Mouse (Mus musculus) midbrain, embryonic 15.5 days (tissue): ENCODE measurements around the gene Dab2ip. TPM values are rescaled to one million over a fixed set of nuclear protein-coding genes. Genes with fewer than 3 reads are reported as not detected.
A peak's percentile ranks its signal among the peaks of the same experiment; 100 is the strongest.

ENCODE experiments used
- ATAC-seq: fragments of 200-750 bp; cut with Nextera tagmentation; replicated peaks from 2 replicates; pipeline ENCODE4 v1.8.0; 2017; ENCODE audit warnings: moderate TSS enrichment
- H3K27ac ChIP-seq: fragments of 300-500 bp; sonication (generic); 2 replicates; pipeline ENCODE4 v1.5.1; 2015; ENCODE audit warnings: mild to moderate bottlenecking, inconsistent platforms
- H3K27me3 ChIP-seq: fragments of 300-500 bp; sonication (generic); replicated peaks from 2 replicates; pipeline ENCODE4 v1.6.1; 2015; ENCODE audit warnings: inconsistent platforms
- H3K36me3 ChIP-seq: fragments of 300-500 bp; sonication (generic); replicated peaks from 2 replicates; pipeline ENCODE4 v1.6.1; 2015; ENCODE audit warnings: inconsistent platforms
- H3K4me1 ChIP-seq: fragments of 300-500 bp; sonication (generic); 2 replicates; pipeline ENCODE4 v1.6.1; 2015; ENCODE audit warnings: inconsistent platforms
- H3K4me2 ChIP-seq: fragments of 300-500 bp; sonication (generic); 2 replicates; pipeline ENCODE4 v1.6.1; 2015; ENCODE audit warnings: inconsistent platforms, mild to moderate bottlenecking, moderate library complexity
- H3K4me3 ChIP-seq: fragments of 300-500 bp; sonication (generic); 2 replicates; pipeline ENCODE4 v1.5.1; 2015; ENCODE audit warnings: mild to moderate bottlenecking, inconsistent platforms
- H3K9ac ChIP-seq: fragments of 300-500 bp; sonication (generic); 2 replicates; pipeline ENCODE4 v1.6.1; 2015; ENCODE audit warnings: mild to moderate bottlenecking, inconsistent platforms
- H3K9me3 ChIP-seq: fragments of 300-500 bp; sonication (generic); 2 replicates; pipeline ENCODE4 v1.6.1; 2016; ENCODE audit warnings: inconsistent platforms
- WGBS: fragments of 180-500 bp; shearing (Covaris S2); methylation state at CpG from one replicate; pipeline ENCODE4 v1.1.7; 2015; ENCODE audit warnings: mixed read lengths; 5-methylcytosine and 5-hydroxymethylcytosine counted together
- polyA plus RNA-seq: library from polyadenylated mRNA; unstranded; fragments of >200 nt; fragmentation: Nextera tagmentation; extraction: Ambion mirVana; gene quantifications from 2 replicates; pipeline ENCODE4 v1.2.1, GENCODE M21; 2015

Gene Dab2ip
- polyA plus RNA-seq, 1 experiment from 2014 or later, result 79.7 TPM

- Histone ChIP-seq H3K9ac (no peak overlapping the region), H3K4me2 (no peak overlapping the region), H3K4me1 (peaks cover 27% of the 10 kb centered on the region), H3K4me3 (no peak overlapping the region), H3K36me3 (no peaks in the 10 kb centered on the region), H3K9me3 (no peaks in the 10 kb centered on the region), H3K27ac (no peak overlapping the region), H3K27me3 (no peaks in the 10 kb centered on the region)
- WGBS, result 93% methylated on average over 5 of the region's 8 CpGs
- no peak for ATAC-seq
Observed at GRCm38 (mm10) chr2:35629126-35629525, 71.1 kb downstream of the Dab2ip start.

GRCm38 (mm10) chr2:35633392-35633791, 75.3 kb downstream of the Dab2ip start:
- no peak overlapping the region for H3K9ac ChIP-seq
- peaks cover 17% of the 10 kb centered on the region for H3K4me1 ChIP-seq
- no peak overlapping the region for H3K4me3 ChIP-seq
- H3K9me3 ChIP-seq, result no peaks in the 10 kb centered on the region
- H3K36me3 ChIP-seq, result no peaks in the 10 kb centered on the region
- 92% methylated on average over 4 of the region's 4 CpGs for WGBS
- H3K4me2 ChIP-seq, result no peak overlapping the region
- ATAC-seq, result no peak
- no peak overlapping the region for H3K27ac ChIP-seq
- H3K27me3 ChIP-seq, result no peaks in the 10 kb centered on the region

GRCm38 (mm10) chr2:35634963-35635362, 76.9 kb downstream of the Dab2ip start:
- Histone ChIP-seq H3K4me2 (no peak overlapping the region), H3K4me1 (peaks cover 22% of the 10 kb centered on the region), H3K27me3 (no peaks in the 10 kb centered on the region), H3K27ac (no peak overlapping the region), H3K9me3 (no peaks in the 10 kb centered on the region), H3K36me3 (no peaks in the 10 kb centered on the region), H3K4me3 (no peak overlapping the region), H3K9ac (no peak overlapping the region)
- no peak for ATAC-seq
- WGBS, result 88% methylated on average over 4 of the region's 4 CpGs

DNA sequence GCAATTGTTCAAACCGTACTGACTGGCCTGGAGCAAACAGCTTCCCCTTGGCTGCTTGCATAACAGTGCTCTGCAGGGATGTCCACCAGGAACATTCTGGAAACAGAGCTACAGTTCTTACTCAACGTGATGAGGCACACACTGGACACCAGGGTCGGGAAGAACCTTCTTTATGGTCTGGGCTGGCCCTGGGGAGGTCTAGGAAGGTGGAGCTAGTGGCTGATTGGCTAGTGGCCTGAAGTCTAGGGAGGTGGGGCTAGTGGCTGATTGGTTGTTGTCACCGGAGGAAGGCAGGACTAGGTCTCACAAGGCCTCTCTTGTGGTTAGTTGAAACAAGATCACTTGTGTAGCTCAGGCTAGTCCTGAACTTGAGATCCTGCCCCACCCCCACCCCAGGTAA, 77.5 kb downstream of the Dab2ip start:
- H3K9me3 ChIP-seq, result no peaks in the 10 kb centered on the region
- H3K9ac ChIP-seq, result no peak overlapping the region
- H3K4me2 ChIP-seq, result no peak overlapping the region
- H3K27ac ChIP-seq, result no peak overlapping the region
- no peak overlapping the region for H3K4me3 ChIP-seq
- H3K4me1 ChIP-seq, result peaks cover 22% of the 10 kb centered on the region
- H3K27me3 ChIP-seq, result no peaks in the 10 kb centered on the region
- 71% methylated on average over 4 of the region's 4 CpGs for WGBS
- no peak for ATAC-seq
- H3K36me3 ChIP-seq, result no peaks in the 10 kb centered on the region

DNA sequence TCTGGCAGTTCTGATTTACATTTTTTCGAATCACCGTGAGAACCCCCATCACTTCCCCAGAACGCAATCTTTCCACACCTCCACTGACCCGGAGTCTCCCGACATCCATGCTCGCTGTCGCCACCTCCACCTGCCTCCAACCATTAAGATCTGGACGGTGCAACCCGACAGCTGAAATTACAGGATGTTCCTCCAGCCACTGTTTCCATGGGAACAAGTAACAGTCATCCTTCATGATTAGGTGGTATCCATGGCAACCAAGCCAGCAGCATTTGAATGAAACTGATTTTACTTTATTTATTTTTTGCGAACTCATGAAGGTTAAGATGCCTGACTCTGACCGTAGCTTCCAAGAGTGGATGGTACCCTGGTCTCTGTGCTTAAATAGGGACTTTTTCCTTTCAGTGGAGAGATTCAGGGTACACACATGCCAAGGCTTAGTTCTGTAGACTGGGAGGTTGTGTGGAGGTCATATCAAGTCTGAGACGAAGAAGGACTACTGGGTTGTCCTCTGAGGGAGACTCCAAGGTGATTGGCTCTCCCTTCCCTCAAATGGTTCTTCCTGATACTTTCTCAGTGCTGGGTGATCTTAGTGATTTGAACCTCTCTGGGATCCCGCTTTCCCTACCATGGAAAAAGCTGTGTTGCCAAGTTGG, 79.9 kb downstream of the Dab2ip start:
- Histone ChIP-seq H3K9ac (no peak overlapping the region), H3K4me3 (no peak overlapping the region), H3K4me1 (peaks cover 22% of the 10 kb centered on the region), H3K27ac (peak overlapping the region; percentile 75), H3K9me3 (no peaks in the 10 kb centered on the region), H3K4me2 (peak overlapping the region; percentile 23), H3K36me3 (no peaks in the 10 kb centered on the region), H3K27me3 (no peaks in the 10 kb centered on the region)
- ATAC-seq, result peak; percentile 83
- 39% methylated on average over 13 of the region's 13 CpGs for WGBS

GRCm38 (mm10) chr2:35639799-35640198, 81.7 kb downstream of the Dab2ip start:
- no peaks in the 10 kb centered on the region for H3K36me3 ChIP-seq
- no peaks in the 10 kb centered on the region for H3K27me3 ChIP-seq
- H3K9ac ChIP-seq, result no peak overlapping the region
- H3K4me2 ChIP-seq, result no peak overlapping the region
- peaks cover 18% of the 10 kb centered on the region for H3K4me1 ChIP-seq
- no peaks in the 10 kb centered on the region for H3K9me3 ChIP-seq
- WGBS, result 94% methylated on average over 2 of the region's 2 CpGs
- H3K4me3 ChIP-seq, result no peak overlapping the region
- H3K27ac ChIP-seq, result no peak overlapping the region
- ATAC-seq, result no peak

DNA sequence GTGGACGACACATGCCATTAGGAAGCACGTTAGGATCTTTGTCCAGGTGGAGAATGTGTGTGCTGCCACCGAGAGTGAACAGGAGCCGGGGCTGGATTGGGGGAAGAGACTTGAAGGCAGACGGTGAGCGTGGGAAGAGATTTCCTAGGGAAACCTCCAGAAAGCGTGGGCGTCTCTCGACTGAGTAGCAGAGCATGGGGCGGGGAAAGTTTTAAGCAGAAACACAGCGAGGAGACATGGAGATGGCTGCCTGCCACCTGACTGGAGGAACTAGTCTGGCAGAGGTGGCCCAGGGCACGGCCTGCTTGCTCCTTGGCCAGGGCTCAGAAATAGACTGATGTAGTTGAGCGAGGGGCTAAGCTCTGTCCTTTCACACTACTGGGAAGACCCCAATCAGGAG, 82.5 kb downstream of the Dab2ip start:
- Histone ChIP-seq H3K4me1 (peaks cover 18% of the 10 kb centered on the region), H3K9me3 (no peaks in the 10 kb centered on the region), H3K4me2 (no peak overlapping the region), H3K4me3 (no peak overlapping the region), H3K27ac (no peak overlapping the region), H3K27me3 (no peaks in the 10 kb centered on the region), H3K36me3 (no peaks in the 10 kb centered on the region), H3K9ac (no peak overlapping the region)
- WGBS, result 84% methylated on average over 13 of the region's 13 CpGs
- ATAC-seq, result no peak

DNA sequence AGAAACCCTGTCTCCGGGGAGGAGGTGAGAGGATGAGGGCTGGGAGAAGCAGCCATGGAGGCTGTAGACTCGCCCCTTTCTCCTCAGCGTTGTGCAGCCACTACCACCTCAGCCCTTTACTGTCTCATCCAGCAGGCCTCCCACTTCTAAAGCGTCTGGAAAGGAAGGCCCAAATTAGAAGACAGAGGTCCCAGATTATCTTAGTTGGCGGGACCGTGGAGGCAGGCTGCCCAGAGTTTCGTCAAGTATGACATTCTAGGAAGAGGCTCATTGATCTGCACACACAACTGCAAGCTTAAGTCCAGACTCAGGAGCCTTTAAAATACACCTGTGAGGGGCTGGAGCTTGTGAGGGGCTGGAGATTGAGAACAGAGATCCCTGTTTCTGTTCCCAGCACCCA, 84.2 kb downstream of the Dab2ip start:
- Histone ChIP-seq H3K4me1 (peaks cover 18% of the 10 kb centered on the region), H3K36me3 (no peaks in the 10 kb centered on the region), H3K4me3 (no peak overlapping the region), H3K4me2 (no peak overlapping the region), H3K27ac (no peak overlapping the region), H3K27me3 (no peaks in the 10 kb centered on the region), H3K9me3 (no peaks in the 10 kb centered on the region), H3K9ac (no peak overlapping the region)
- WGBS, result 91% methylated on average over 7 of the region's 7 CpGs
- ATAC-seq, result no peak

- no peak for ATAC-seq
- Histone ChIP-seq H3K9ac (no peak overlapping the region), H3K36me3 (no peaks in the 10 kb centered on the region), H3K27me3 (no peaks in the 10 kb centered on the region), H3K4me1 (peaks cover 2% of the 10 kb centered on the region; the same call in 1 of the 2 replicates), H3K9me3 (no peaks in the 10 kb centered on the region), H3K4me2 (no peak overlapping the region), H3K4me3 (no peak overlapping the region), H3K27ac (no peak overlapping the region)
- WGBS, result 93% methylated on average over 8 of the region's 8 CpGs
Observed at GRCm38 (mm10) chr2:35646553-35646952, 88.5 kb downstream of the Dab2ip start.

GRCm38 (mm10) chr2:35649708-35650107, 91.6 kb downstream of the Dab2ip start:
- no peaks in the 10 kb centered on the region for H3K27me3 ChIP-seq
- H3K4me3 ChIP-seq, result no peak overlapping the region

GRCm38 (mm10) chr2:35651297-35651731, 93.2 kb downstream of the Dab2ip start:
- Histone ChIP-seq H3K4me2 (no peak overlapping the region), H3K4me1 (peaks cover 8% of the 10 kb centered on the region), H3K36me3 (no peaks in the 10 kb centered on the region), H3K27ac (no peak overlapping the region), H3K9me3 (no peaks in the 10 kb centered on the region), H3K27me3 (no peaks in the 10 kb centered on the region), H3K9ac (no peak overlapping the region), H3K4me3 (no peak overlapping the region)
- no peak for ATAC-seq
- 50% methylated on average over 6 of the region's 6 CpGs for WGBS

More at GRCm38 (mm10) chr2:35649708-35650107, 91.6 kb downstream of the Dab2ip start:
- Histone ChIP-seq H3K9me3 (no peaks in the 10 kb centered on the region), H3K9ac (no peak overlapping the region), H3K27ac (no peak overlapping the region), H3K36me3 (no peaks in the 10 kb centered on the region), H3K4me2 (no peak overlapping the region), H3K4me1 (peaks cover 3% of the 10 kb centered on the region; the same call in 1 of the 2 replicates)
- ATAC-seq, result peak; percentile 24; the same call in 1 of the 2 replicates
- 42% methylated on average over 4 of the region's 4 CpGs for WGBS

DNA sequence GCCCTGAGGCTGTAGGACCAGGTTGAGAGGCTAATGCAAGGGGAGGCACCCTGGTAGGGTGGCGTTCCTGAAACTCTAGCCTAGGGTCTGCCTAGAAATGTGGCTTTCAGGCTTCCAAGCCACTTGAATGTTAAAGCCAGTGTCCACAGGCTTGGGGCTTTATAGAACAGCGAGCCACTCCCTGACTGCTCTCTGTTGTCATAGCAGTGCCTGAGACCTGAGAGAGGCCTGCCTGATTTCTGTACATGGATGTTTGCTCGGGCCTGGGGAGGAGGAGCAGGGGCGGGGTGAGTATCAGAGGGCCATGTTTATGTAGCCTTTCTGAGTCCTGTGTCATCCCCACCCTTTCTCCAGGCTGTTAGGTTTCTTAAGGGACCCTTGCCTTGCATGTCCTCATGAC, 94.9 kb downstream of the Dab2ip start:
- WGBS, result 78% methylated on average over 4 of the region's 4 CpGs
- Histone ChIP-seq H3K27me3 (no peaks in the 10 kb centered on the region), H3K27ac (no peak overlapping the region), H3K9ac (no peak overlapping the region), H3K4me1 (peaks cover 14% of the 10 kb centered on the region), H3K36me3 (no peaks in the 10 kb centered on the region), H3K9me3 (no peaks in the 10 kb centered on the region), H3K4me2 (no peak overlapping the region), H3K4me3 (no peak overlapping the region)
- no peak for ATAC-seq

- Histone ChIP-seq H3K4me3 (no peak overlapping the region), H3K27me3 (no peaks in the 10 kb centered on the region), H3K4me2 (no peak overlapping the region), H3K27ac (no peak overlapping the region), H3K4me1 (peaks cover 14% of the 10 kb centered on the region), H3K9ac (no peak overlapping the region), H3K9me3 (no peaks in the 10 kb centered on the region), H3K36me3 (no peaks in the 10 kb centered on the region)
- 92% methylated on average over 6 of the region's 6 CpGs for WGBS
- no peak for ATAC-seq
Observed at GRCm38 (mm10) chr2:35654795-35655194, 96.7 kb downstream of the Dab2ip start.
